Mouse (Mus musculus) retina, embryonic 14.5 days (tissue): Measurements from ENCODE around the gene Scn3a.

Experiments used
- DNase-seq: peaks from one replicate; pipeline ENCODE4 v3.0.0-alpha.2; 2015; ENCODE audit warnings: low spot score

The Scn3a gene

DNA sequence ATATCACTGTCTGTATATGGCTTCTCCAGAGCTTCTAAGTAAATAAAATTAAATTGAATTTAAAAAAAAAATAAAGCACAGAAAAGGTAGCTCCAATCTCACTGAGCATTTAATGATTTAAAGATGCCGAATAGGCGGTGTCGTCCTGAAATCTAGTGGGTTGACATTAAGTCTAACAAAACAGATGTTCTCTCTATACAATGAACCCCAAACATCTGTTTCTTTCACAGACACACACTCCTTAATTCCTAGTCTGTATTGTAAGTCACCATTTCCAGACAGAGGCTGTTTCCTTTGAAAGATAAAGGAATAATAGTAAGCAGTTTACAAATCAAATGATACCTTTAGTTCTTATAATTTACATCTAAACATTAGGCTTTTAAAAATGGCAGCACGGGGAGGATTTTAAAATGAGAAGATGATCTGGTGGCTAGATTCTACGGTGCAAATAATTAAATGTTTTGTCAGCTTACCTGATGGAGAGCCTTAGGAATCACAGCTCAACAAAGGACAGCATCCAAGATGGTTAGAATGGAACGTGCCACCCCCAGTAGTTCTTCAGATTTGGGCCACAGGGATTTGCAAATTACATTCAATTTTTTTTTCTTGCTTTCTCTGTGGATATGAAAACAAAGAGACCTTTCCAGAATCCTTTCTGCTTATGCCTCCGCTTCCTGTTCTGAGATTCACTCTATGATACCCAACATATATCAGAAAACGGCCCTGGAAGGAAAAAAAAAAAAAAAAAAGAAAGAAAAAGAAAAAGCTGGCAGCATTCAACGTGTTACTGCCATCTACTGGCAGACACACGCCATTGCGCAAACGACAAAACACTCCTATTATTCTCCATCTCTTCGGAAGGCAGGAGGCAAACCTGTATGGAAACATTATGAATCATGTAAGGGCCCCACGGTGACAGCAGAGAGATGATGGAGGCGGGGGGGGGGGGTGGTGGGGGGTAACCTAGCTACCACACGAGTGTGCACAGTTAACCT, at the start of gene Scn3a:
Gene Scn3a, minus strand, starts transcription at position 835 of the 995 bp plus-strand sequence.
- DNase-seq: peak; percentile 86

DNA sequence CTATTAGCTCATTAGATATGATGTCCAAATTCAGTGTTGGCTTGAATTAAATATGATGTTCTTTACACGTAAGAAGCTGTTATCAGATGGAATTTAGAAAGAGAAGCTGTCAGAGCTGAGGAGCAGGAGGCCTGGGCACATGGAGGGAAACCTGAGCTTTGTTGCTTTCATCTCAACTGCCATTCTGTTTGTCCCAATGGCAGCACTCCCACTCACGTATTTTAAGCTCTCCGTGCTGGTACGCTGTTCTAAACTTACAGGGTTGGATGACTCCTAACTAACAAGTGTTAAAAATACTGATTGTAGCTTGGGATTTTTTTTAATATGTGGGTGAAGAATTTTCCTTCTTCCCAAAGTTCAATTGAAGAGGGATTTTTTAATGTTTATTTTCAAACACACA, 44.5 kb upstream of the Scn3a start:
- no peak for DNase-seq

DNA sequence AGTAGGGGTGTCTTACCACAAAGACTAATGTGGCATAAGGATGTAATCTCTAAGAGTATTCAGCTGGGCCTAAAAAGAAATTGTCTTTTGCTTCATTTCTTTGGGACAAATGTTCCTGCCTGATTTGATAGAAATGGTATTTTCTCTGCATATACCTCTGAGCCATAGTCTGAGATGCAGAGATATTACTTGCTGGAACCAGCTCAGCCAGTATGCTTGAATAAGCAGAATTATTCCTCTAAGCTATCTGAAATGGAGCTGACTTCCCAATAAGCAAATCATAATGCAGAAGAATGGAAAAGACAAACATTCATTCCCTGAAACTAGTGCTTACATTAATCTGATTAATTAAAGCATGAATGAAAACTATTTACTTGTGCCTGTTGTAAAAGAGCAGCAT, 40.4 kb upstream of the Scn3a start:
- DNase-seq: no peak

DNA sequence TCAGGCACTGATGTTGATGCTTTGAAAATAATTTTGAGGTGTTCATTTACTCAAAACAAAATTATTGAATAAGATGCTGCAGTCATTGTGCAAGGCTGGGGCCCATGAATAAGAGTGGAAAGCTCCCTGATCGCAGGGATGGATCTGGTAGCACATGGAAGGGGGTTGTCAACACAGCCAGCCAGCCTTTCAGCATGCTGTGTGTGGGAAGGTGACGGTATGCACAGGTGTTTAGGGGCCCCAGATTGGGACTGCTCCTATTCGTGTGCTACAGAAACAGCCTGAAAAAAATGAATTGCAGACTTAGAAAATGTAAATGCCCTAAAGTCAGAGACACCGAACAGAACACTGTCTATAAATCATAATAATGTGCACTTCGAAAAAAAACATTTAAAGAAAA, 20.3 kb upstream of the Scn3a start:
- no peak for DNase-seq

DNA sequence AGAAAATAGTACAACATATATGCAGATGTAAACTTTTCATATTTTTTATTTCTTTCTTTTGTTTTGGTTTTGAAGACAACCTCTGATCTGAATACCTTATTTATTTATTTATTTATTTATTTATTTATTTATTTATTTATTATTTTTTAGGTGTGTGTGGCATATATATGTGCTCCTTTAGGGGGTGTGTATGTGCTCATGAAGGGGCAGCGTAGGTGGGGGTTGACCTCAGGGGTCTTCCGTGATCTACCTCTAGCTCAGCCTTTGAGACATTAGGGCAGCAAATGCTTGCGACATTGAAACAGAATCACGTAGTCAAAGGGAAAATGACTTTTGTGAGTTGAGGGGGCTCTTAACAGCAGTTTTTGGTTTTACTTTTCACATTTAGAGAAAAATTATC, 498 bp upstream of the Scn3a start:
- no peak for DNase-seq

DNA sequence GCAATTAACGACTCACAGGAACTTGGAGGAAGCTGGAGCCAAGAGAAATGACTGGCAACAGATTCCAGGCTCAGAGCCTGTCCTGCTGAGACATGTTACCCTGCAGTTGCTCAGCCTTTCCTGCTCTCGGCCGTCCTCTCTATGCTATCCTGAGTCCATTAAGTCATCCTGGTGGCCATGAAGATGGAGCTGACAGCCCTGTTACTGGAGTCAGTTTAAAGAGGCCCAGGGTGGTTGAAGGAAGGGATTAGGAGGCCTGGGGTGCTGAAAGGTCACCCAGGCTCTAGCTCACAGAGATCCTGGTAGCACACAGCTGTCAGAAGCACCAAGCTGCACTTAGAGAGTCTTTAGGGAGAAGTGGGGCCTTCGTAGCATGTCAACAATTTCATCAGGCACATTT, 3.5 kb downstream of the Scn3a start:
- DNase-seq: peak; percentile 56

DNA sequence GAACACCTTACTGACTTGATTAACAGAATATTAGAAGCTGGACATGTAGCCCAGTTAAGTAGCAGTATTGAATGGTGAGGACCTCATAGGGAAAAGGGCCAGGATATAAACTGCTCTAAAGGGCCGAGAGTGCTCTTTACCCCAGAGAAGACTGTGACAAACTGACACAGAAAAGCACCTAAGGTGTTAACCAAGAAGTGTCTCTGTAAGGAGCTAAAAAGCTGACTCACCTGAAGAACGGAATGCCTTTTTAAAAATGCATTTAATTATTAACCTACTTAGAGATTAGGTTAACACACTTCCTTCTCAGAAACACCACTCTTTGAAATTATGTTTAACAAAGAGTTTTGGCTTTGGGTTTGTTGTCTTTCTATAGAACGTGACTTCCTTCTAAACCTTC, 9.7 kb downstream of the Scn3a start:
- DNase-seq: no peak

DNA sequence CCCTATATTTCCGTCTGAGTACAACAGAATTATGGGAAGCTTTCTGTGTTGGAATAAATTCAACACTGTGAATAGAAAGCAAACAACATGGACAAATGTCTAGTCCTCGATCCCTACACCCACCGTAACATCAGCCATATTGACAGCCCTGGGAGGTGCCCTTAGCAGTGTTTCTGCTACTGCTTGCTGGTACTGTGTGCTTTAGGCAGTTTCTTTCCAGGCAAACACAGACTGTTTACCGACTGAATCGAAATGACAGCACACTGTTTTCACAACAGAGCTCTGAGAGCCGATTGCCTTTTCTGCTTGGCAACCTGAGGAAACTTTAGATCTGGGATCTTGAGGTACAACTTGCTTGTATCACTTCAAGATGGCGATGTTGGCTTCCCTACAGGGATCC, 12.8 kb downstream of the Scn3a start:
- no peak for DNase-seq

DNA sequence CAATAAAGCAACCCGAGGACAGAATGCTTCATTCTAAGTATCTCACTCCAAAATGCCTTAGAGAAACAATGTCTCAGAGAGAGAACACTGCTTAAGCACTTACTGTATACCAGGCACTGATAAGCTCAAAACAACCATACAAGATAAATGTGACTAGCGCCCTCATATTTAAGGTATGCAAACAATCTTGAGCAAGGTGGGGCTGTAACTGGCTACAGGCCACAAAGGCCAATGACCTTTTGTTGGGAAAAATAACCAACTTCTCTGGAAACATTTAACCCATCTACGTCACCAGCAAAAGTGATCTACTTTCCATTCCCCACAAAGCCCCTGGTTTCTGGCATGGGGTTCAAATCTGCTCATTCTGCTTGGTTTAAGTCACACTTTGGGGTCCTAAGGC, 14.0 kb downstream of the Scn3a start:
- DNase-seq: no peak

DNA sequence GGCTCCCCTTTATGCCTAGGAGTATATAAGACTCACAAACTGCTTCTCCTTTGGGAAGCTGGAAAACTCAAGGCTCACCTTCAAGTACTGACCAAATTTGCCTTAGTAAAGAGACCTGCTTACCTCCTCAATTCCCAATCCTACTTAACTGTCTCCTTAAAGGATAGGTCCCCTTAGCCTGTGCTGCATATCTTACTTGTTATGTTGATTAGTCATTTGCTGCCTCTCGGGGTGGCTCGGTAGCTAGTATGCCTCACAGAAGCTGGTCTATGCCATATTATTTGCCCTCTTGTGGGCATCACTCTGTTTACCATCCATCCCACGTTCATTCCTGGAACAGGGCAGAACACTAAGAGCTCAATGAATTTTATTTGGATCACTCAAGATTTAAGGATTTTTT, 14.7 kb downstream of the Scn3a start:
- DNase-seq: no peak

DNA sequence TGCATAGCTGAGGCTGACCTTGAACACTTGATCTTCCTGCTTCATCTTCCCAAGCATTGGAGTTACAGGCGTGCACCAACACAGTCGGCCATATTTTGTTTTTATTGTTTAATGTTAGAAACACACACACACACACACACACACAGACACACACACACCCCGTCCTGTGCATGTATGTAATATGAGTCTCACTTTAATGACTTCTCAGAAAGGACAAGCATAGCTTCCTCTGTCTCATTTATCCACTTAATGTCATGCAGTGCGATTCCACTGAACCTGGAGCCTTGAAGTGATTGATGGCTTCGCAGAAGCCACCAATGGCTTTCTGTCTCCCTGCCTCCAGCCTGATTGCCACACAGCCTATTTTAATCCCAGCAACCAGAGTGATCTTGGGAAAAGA, 15.2 kb downstream of the Scn3a start:
- DNase-seq: no peak

DNA sequence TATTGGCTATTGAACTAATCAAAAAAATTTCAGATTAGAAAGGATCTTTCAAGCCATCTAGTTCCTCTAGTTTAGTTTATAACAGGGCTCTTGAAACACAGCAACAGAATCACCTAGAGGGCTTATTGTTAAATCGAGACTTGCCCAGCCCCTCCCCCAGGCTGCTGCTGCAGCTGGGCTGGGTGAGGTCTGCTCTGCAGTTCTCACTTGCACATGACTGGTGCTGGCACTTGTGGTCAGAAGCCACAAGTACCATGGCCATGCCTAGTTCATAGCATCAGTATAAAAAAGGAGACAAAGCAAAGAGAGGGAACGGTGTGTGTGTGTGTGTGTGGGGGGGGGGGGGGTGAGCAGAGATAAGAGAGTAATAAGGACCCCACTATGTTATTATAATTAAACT, 15.7 kb downstream of the Scn3a start:
- DNase-seq: peak; percentile 29

DNA sequence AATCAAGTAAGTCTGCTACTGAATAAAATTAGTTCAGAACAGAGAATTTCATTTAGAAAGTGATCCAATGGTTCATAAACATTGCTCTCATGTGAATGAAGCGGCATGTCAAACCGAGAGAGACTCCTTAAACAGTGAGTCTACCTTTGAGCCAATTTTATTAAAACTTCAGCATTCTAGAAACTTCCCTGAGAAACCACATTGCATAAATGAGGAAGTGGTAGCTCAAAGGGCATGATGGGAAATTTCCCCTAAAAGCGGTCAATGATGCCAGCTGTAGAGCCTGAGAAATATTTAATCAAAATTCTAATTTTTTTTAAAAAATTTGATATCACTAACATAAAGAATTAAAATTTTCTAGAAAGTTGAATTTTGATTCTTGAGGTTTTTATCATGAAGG, 16.9 kb downstream of the Scn3a start:
- no peak for DNase-seq

DNA sequence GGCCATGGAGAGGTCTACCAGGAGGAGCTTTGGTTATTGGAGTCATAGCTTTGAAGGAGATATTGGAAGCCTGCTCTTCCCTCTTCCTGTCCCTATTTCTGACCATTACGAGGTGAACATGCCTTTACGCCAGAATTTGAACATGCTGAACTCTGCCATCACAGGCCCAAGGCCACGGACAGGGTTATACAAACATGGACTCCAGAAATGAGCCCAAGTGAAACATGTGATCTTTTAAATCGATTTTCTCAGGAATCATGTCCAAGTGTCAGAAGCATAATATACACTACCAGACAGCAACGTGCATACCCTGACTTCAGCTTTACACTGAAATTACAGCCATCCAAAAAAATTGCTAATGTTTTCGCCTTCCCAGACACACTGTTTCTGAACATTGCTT, 18.8 kb downstream of the Scn3a start:
- no peak for DNase-seq

DNA sequence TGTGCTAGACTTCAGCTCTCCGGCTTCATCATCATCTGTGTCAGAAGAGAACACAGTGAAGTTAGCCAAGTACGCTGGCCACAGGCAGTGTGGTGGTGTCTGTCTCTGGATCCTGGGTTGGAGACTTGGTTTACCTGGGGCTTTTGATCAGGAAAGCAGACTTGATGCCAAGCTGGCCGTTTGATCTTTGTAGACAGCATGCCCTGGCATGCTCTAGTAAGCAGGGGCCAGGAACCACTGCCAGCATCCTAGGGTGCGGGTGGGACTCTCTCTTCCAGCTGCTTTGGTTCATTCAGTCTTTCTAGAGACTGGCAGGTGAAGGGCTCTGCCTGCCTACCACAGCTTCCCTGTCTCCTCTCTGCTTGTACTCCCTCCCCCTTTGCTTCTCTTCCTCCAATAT, 20.1 kb downstream of the Scn3a start:
- DNase-seq: no peak

DNA sequence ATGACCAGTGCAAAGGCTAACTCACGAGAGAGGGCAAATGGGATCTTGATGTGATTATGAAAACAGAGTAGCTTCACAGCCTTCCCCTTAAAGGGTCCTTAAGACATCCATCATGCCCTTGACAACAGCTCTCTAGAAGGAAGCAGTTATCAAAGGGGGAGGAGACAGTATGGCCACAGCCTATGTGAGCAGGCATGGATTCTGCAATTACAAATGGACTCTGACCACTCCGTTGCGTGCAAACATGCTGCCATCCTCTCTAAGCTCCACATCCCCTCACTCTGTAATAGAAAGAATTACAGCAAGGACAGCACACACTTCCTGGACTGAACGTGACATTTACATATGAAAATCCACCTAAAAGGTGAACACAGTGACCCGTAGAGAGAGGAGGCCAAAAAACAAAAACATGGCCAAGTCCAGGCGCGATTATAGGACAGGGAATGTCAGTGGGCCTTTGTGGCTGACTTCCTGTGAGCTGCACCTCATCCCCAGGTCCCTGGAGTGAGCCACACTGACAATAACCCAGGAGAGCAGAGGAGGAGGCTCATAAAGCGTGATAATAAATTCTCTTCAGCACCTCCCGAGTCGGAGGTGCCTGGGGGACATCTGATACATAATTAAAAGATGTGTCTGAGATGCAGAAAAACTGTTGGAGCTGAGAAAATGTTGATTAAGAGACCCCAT, 24.4 kb downstream of the Scn3a start:
- no peak for DNase-seq

DNA sequence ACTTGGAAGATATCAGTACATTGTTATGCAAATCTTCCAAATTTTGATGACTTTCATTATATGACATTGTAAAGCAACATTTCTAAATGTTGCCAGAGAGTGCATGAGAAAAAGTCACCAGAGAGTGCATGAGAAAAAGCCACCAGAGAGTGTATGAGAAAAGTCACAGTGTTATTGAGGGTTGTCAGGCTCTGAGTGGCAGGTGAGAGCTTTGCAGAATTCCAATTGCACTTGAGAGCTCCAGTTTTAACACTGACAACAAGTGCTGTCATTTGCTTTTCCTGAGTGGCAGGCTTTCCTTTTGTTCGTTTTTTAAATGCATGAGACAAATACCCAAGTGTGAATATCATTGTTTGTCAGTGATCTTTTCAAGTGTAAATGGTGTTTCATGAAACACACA, 25.6 kb downstream of the Scn3a start:
- DNase-seq: no peak

DNA sequence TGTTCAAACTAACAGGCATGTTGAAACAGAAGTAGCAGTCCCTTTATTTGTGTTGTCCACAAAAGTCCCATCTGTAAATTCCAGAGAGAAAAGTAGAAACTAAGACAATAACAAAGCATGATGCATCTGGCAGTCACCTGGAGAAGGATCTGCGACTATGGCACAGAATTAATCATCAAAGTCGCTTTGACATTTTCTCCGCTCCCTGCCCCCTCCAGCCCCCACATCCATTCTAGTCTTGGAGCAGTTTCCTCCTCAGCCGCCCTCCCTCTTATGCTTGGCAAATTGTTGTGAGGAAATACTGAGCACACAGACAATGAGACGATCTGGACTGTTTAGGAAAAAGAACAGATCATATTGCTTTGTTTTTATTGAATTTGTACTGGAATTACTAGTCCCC, 29.0 kb downstream of the Scn3a start:
- no peak for DNase-seq

DNA sequence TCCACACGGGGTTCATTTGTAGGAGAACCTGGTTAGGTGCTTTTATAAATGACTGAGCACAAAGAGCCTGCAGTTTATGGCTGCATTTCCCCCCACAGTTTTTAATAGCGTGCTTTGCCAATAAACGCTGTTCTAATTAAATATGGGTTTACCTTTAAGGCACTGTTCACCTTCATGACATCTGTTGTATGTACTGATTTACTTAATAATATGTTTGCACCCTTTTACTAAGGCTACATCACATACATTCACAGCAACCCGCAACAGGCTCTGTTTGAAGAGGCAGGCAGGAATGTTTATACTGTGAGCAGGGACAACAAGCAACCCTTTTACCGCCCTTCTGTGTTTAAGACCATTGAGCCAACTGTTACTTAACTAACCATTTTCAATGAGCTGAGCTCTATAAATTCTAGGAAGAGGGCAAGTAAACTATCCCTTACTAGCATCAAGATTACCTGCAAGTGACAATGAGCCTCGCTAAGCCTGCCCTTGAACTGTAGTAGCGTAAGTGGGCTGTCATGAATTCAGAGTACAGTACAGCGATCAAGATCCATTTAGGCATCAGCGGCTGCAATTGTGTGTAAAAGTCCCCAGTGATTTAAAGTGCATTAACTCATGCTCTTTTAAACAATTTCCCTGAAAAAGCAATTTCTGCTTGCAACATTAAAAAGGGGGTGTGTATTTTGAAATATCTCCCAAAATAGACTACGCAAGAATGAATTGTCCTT, 35.1 kb downstream of the Scn3a start:
- DNase-seq: peak; percentile 24

DNA sequence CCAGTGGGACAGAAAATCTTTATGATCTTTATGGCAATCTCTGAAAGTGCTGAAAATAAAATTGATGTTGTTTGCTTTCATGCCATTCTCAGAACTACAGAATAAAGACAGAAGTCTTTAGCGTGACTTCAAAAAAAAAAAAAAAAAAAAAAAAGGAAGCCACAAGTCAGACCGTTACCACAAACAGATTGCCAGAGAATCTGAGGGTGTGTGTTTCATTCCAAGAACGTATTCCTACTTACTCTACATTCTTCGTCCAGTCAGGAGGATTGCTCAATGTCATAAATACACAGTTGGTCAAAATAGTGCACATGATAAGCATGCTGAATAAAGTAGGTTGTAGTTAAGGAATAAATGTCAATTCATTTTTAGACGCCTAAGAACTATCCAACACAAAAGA, 38.3 kb downstream of the Scn3a start:
- no peak for DNase-seq

DNA sequence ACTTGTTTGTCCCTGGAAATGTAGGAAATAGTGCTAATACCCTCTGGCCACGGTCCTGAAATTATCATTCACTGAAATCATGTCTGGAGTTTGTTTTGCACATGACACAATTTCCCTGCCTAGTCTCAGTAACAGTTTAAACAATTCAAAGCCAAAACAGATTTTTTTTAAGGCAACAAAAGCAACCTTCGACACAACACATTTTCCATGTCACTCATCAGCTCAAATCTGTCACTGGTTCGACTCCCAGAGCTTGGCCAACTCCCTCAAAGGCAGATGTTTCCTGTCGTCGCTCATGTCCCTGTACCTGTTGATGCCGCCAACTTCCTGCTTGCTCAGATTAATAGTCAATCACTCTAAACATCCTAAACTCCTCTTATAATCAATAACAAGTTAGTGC, 50.7 kb downstream of the Scn3a start:
- DNase-seq: no peak

DNA sequence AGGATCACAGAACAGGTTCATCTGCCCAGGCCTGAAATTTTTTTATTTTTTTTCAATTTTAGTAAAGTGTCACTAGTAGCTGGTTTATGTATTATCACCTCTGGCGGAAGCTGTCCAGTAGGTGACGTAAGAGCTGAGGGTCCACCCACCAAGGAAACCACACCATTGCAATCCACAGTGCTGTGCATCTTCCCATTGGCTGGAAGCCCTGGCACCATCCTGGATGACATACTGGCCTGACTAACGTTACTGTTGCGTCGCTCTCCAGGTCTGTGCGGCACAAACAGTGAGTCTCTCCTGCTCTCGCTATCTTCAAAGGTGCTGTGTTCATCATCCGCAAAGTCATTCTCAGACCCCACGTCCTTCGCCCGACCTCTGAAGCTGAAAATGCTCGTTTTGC, 59.2 kb downstream of the Scn3a start:
- no peak for DNase-seq

DNA sequence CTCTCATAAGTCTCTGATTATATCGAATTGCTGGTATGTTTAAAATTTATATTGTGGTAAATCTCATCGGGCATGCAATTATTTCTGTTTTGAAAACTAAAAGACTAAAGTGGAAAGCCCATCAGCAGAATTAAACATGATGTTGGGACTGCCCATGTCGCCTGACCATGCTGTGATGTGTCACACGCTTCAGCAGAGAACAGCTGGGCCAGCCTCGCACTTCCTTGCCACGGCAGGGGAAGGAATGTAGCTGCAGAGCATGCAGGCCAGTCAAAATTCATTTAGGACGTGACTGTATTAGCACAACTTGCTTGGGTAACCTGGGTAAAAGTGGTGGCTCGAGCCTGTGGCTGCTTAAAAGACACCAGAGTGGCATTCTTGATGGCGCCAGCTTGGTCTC, 77.0 kb downstream of the Scn3a start:
- peak; percentile 47 for DNase-seq
